Mouse (Mus musculus): ENCODE results near the gene Fkbp15.

DNA sequence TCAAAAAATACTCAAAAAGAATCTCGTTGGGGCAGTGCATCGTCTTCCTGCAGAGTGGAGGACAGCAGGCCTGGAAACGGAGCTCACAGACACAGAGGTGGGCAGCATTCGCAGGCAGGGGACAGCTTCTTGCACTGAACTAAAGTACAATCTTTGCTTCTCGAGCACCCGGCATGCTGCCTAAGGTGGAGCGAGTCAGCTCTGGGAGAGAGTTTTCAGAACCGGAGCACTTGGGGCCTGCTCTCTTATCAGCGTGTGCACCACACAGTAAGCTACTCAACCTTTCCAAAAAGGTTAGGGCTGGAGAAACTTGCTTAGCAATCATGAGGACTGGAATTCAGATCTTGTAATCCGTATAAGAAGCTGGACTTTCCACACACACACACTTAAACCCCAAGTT lies 83.7 kb downstream of the Fkbp15 start:
- no peak for TF ChIP-seq GATA1 (IDR thresholded peaks at IDR 0.05; ENCODE audit: low read length)
- TF ChIP-seq TAL1 (IDR thresholded peaks at IDR 0.05; ENCODE audit: low read length): no peak
